Mouse (Mus musculus) MEL (cell line): ENCODE results near the gene Nr1h4. TPM values are rescaled to one million over a fixed set of nuclear protein-coding genes. Genes with fewer than 3 reads are reported as not detected.
A peak's percentile ranks its signal among the peaks of the same experiment; 100 is the strongest.

Experiments used
- DNase-seq: peaks from one replicate; pipeline ENCODE4 v3.0.0; 2011; ENCODE audit warnings: low read depth, low spot score
- H3K27ac ChIP-seq: 2 replicates; pipeline ENCODE4 v1.5.1; 2012; ENCODE audit warnings: low read depth, mild to moderate bottlenecking, control low read depth, low read length, moderate library complexity; ENCODE audit not compliant: control insufficient read depth
- H3K27me3 ChIP-seq, 2 experiments: fragments of 150-350 bp in 1 of 2; sonication (generic) in 1 of 2; 2 replicates each; pipeline ENCODE4 v1.6.1; 2012; ENCODE audit warnings: low read length in 2 of 2, mild to moderate bottlenecking in 2 of 2, improper control_type of control experiment in 1 of 2, moderate library complexity in 1 of 2; ENCODE audit not compliant: insufficient read depth in 2 of 2, control insufficient read depth in 1 of 2
- H3K36me3 ChIP-seq, 2 experiments: 2 replicates each; pipeline ENCODE4 v1.6.1; 2012 to 2014; ENCODE audit warnings: low read length in 2 of 2, improper control_type of control experiment in 1 of 2, inconsistent platforms in 1 of 2, mild to moderate bottlenecking in 1 of 2; ENCODE audit not compliant: insufficient read depth in 2 of 2, control insufficient read depth in 1 of 2
- H3K4me1 ChIP-seq, 2 experiments: fragments of 150-350 bp in 1 of 2; sonication (generic) in 1 of 2; 2 replicates each; pipeline ENCODE4 v1.6.1; 2012; ENCODE audit warnings: low read length in 2 of 2, improper control_type of control experiment in 1 of 2, mild to moderate bottlenecking in 1 of 2; ENCODE audit not compliant: insufficient read depth in 2 of 2, control insufficient read depth in 1 of 2
- H3K4me3 ChIP-seq, 2 experiments: fragments of 150-350 bp in 1 of 2; sonication (generic) in 1 of 2; 2 replicates each; pipeline ENCODE4 v1.5.1; 2012; ENCODE audit warnings: low read depth in 2 of 2, low read length in 2 of 2, mild to moderate bottlenecking in 2 of 2, moderate library complexity in 2 of 2, control low read depth in 1 of 2, improper control_type of control experiment in 1 of 2; ENCODE audit not compliant: control insufficient read depth in 1 of 2, insufficient read depth in 1 of 2
- H3K79me2 ChIP-seq: 2 replicates; pipeline ENCODE4 v1.6.1; 2012; ENCODE audit warnings: mild to moderate bottlenecking, low read length, moderate library complexity; ENCODE audit not compliant: control insufficient read depth, poor library complexity, insufficient read depth
- H3K9ac ChIP-seq: 2 replicates; pipeline ENCODE4 v1.6.1; 2012; ENCODE audit warnings: low read depth, mild to moderate bottlenecking, control low read depth, low read length, moderate library complexity; ENCODE audit not compliant: control insufficient read depth, poor library complexity, severe bottlenecking
- H3K9me3 ChIP-seq: fragments of 150-350 bp; sonication (generic); replicated peaks from 2 replicates; pipeline ENCODE4 v1.6.1; 2012; ENCODE audit warnings: mild to moderate bottlenecking, low read length, improper control_type of control experiment, moderate library complexity; ENCODE audit not compliant: insufficient read depth
- BHLHE40 ChIP-seq: IDR thresholded peaks from 2 replicates; pipeline ENCODE4 v1.6.1; 2012; ENCODE audit warnings: low read depth, mild to moderate bottlenecking, inconsistent platforms, low read length, improper control_type of control experiment, borderline replicate concordance
- CHD1 ChIP-seq: IDR thresholded peaks from 2 replicates; pipeline ENCODE4 v1.6.1; 2012; ENCODE audit warnings: low read depth, mild to moderate bottlenecking, inconsistent platforms, low read length, improper control_type of control experiment
- CHD2 ChIP-seq: IDR thresholded peaks from 2 replicates; pipeline ENCODE4 v1.6.1; 2011; ENCODE audit warnings: low read length, improper control_type of control experiment
- CTCF ChIP-seq, 3 experiments: IDR thresholded peaks in 2 of 3; conservative IDR thresholded peaks in 1 of 3; 2 replicates each; pipeline ENCODE4 v1.5.1; 2011 to 2012; ENCODE audit warnings: low read length in 3 of 3, low read depth in 2 of 3, mild to moderate bottlenecking in 2 of 3, improper control_type of control experiment in 1 of 3, inconsistent platforms in 1 of 3, mixed read lengths in 1 of 3, moderate library complexity in 1 of 3; ENCODE audit not compliant: control insufficient read depth in 1 of 3, insufficient read depth in 1 of 3, poor library complexity in 1 of 3, severe bottlenecking in 1 of 3
- ELF1 ChIP-seq: IDR thresholded peaks from 2 replicates; pipeline ENCODE4 v1.6.1; 2014; ENCODE audit warnings: low read depth, mild to moderate bottlenecking, inconsistent platforms, low read length, improper control_type of control experiment, moderate library complexity
- EP300 ChIP-seq, 2 experiments: IDR thresholded peaks; 2 replicates each; pipeline ENCODE4 v1.6.1; 2011; ENCODE audit warnings: improper control_type of control experiment in 2 of 2, low read length in 2 of 2, low read depth in 1 of 2, mild to moderate bottlenecking in 1 of 2
- ETS1 ChIP-seq: IDR thresholded peaks from 2 replicates; pipeline ENCODE4 v1.6.1; 2012; ENCODE audit warnings: low read depth, mild to moderate bottlenecking, inconsistent platforms, low read length, improper control_type of control experiment, moderate library complexity
- GABPA ChIP-seq: IDR thresholded peaks from 2 replicates; pipeline ENCODE4 v1.6.1; 2012; ENCODE audit warnings: low read depth, mild to moderate bottlenecking, inconsistent platforms, low read length, improper control_type of control experiment, moderate library complexity
- GATA1 ChIP-seq: IDR thresholded peaks from 2 replicates; pipeline ENCODE4 v1.6.1; 2011; ENCODE audit warnings: low read depth, low read length, improper control_type of control experiment
- HCFC1 ChIP-seq: IDR thresholded peaks from 2 replicates; pipeline ENCODE4 v1.6.1; 2012; ENCODE audit warnings: low read depth, mild to moderate bottlenecking, inconsistent platforms, low read length, improper control_type of control experiment, moderate library complexity
- JUND ChIP-seq: IDR thresholded peaks from 2 replicates; pipeline ENCODE4 v1.6.1; 2011; ENCODE audit warnings: low read depth, mild to moderate bottlenecking, improper control_type of control experiment, low read length
- KAT2A ChIP-seq: conservative IDR thresholded peaks from 2 replicates; pipeline ENCODE4 v1.6.1; 2012; ENCODE audit warnings: low read depth, low read length, improper control_type of control experiment, inconsistent platforms
- MAFK ChIP-seq: IDR thresholded peaks from 2 replicates; pipeline ENCODE4 v1.6.1; 2011; ENCODE audit warnings: low read depth, mild to moderate bottlenecking, low read length, improper control_type of control experiment, borderline replicate concordance
- MAX ChIP-seq: IDR thresholded peaks from 2 replicates; pipeline ENCODE4 v1.6.1; 2011; ENCODE audit warnings: low read length, improper control_type of control experiment
- MEF2A ChIP-seq: IDR thresholded peaks from 2 replicates; pipeline ENCODE4 v1.6.1; 2014; ENCODE audit warnings: low read depth, mild to moderate bottlenecking, inconsistent platforms, low read length, improper control_type of control experiment; ENCODE audit not compliant: poor library complexity, insufficient replicate concordance, severe bottlenecking; ENCODE audit errors: extremely low read depth
- MXI1 ChIP-seq: IDR thresholded peaks from 2 replicates; pipeline ENCODE4 v1.6.1; 2011; ENCODE audit warnings: mild to moderate bottlenecking, low read depth, low read length, improper control_type of control experiment
- MYB ChIP-seq: IDR thresholded peaks from 2 replicates; pipeline ENCODE4 v1.6.1; 2011; ENCODE audit warnings: mild to moderate bottlenecking, low read depth, low read length, improper control_type of control experiment
- MYC ChIP-seq: IDR thresholded peaks from 2 replicates; pipeline ENCODE4 v1.6.1; 2011; ENCODE audit warnings: low read depth, mild to moderate bottlenecking, low read length, improper control_type of control experiment, moderate library complexity
- NELFE ChIP-seq: IDR thresholded peaks from 2 replicates; pipeline ENCODE4 v1.6.1; 2011; ENCODE audit warnings: low read depth, low read length, improper control_type of control experiment
- NRF1 ChIP-seq: IDR thresholded peaks from 2 replicates; pipeline ENCODE4 v1.6.1; 2014; ENCODE audit warnings: low read depth, mild to moderate bottlenecking, inconsistent platforms, low read length, improper control_type of control experiment, moderate library complexity; ENCODE audit not compliant: poor library complexity, insufficient read depth, severe bottlenecking
- POLR2A ChIP-seq, 2 experiments: IDR thresholded peaks; 2 replicates each; pipeline ENCODE4 v1.6.1; 2011 to 2012; ENCODE audit warnings: low read length in 2 of 2, mild to moderate bottlenecking in 2 of 2, control low read depth in 1 of 2, improper control_type of control experiment in 1 of 2, low read depth in 1 of 2, moderate library complexity in 1 of 2; ENCODE audit not compliant: control insufficient read depth in 1 of 2, insufficient read depth in 1 of 2, poor library complexity in 1 of 2
- POLR2AphosphoS2 ChIP-seq: IDR thresholded peaks from 2 replicates; pipeline ENCODE4 v1.6.1; 2011; ENCODE audit warnings: low read length, improper control_type of control experiment
- POLR2AphosphoS5 ChIP-seq: IDR thresholded peaks from 2 replicates; pipeline ENCODE4 v1.6.1; 2012; ENCODE audit warnings: low read depth, borderline replicate concordance, mild to moderate bottlenecking, inconsistent platforms, low read length, moderate library complexity, mixed read lengths
- RAD21 ChIP-seq: IDR thresholded peaks from 2 replicates; pipeline ENCODE4 v1.6.1; 2011; ENCODE audit warnings: mild to moderate bottlenecking, low read depth, low read length, improper control_type of control experiment
- RCOR1 ChIP-seq: IDR thresholded peaks from 2 replicates; pipeline ENCODE4 v1.6.1; 2012; ENCODE audit warnings: low read depth, mild to moderate bottlenecking, inconsistent platforms, low read length, improper control_type of control experiment
- SIN3A ChIP-seq: IDR thresholded peaks from 2 replicates; pipeline ENCODE4 v1.6.1; 2012; ENCODE audit warnings: low read length, improper control_type of control experiment, inconsistent platforms
- SMC3 ChIP-seq: IDR thresholded peaks from 2 replicates; pipeline ENCODE4 v1.6.1; 2011; ENCODE audit warnings: low read depth, low read length, improper control_type of control experiment
- TAL1 ChIP-seq: IDR thresholded peaks from 2 replicates; pipeline ENCODE4 v1.6.1; 2012; ENCODE audit warnings: mild to moderate bottlenecking, inconsistent platforms, low read length, moderate library complexity, mixed read lengths
- TBP ChIP-seq: IDR thresholded peaks from 2 replicates; pipeline ENCODE4 v1.8.0; 2011; ENCODE audit warnings: low read depth, low read length, improper control_type of control experiment
- UBTF ChIP-seq: IDR thresholded peaks from 2 replicates; pipeline ENCODE4 v1.6.1; 2012; ENCODE audit warnings: low read depth, mild to moderate bottlenecking, inconsistent platforms, low read length, improper control_type of control experiment, moderate library complexity, borderline replicate concordance; ENCODE audit not compliant: insufficient read depth
- USF1 ChIP-seq: IDR thresholded peaks from 2 replicates; pipeline ENCODE4 v1.6.1; 2014; ENCODE audit warnings: low read depth, mild to moderate bottlenecking, inconsistent platforms, low read length, improper control_type of control experiment, moderate library complexity
- USF2 ChIP-seq, 2 experiments: IDR thresholded peaks; 2 replicates each; pipeline ENCODE4 v1.6.1; 2011 to 2012; ENCODE audit warnings: improper control_type of control experiment in 2 of 2, low read length in 2 of 2, borderline replicate concordance in 1 of 2, inconsistent platforms in 1 of 2, low read depth in 1 of 2, mild to moderate bottlenecking in 1 of 2; ENCODE audit not compliant: insufficient read depth in 1 of 2
- ZC3H11A ChIP-seq: IDR thresholded peaks from 2 replicates; pipeline ENCODE4 v1.6.1; 2012; ENCODE audit warnings: low read depth, mild to moderate bottlenecking, inconsistent platforms, low read length, improper control_type of control experiment
- ZKSCAN1 ChIP-seq: IDR thresholded peaks from 2 replicates; pipeline ENCODE4 v1.6.1; 2012; ENCODE audit warnings: low read depth, mild to moderate bottlenecking, inconsistent platforms, low read length, improper control_type of control experiment, moderate library complexity
- ZMIZ1 ChIP-seq: IDR thresholded peaks from 2 replicates; pipeline ENCODE4 v1.6.1; 2012; ENCODE audit warnings: low read depth, mild to moderate bottlenecking, inconsistent platforms, low read length, improper control_type of control experiment, moderate library complexity
- ZNF384 ChIP-seq: IDR thresholded peaks from 2 replicates; pipeline ENCODE4 v1.6.1; 2012; ENCODE audit warnings: low read depth, mild to moderate bottlenecking, inconsistent platforms, low read length, improper control_type of control experiment
- polyA plus RNA-seq, 2 experiments: library from polyadenylated mRNA; stranded (reverse) in 1 of 2; unstranded in 1 of 2; fragments of >175 nt in 1 of 2; fragments of >200 nt in 1 of 2; gene quantifications; 2 replicates each; pipeline versions ENCODE4 v1.2.1 to v1.2.4; 2012; ENCODE audit warnings: low replicate concordance in 2 of 2, low read depth in 1 of 2; ENCODE audit not compliant: insufficient read length in 2 of 2, insufficient read depth in 1 of 2, missing spikeins in 1 of 2
- total RNA-seq: library from RNA; depleted of rRNA; stranded (reverse); fragments of 300-350 nt; gene quantifications from 2 replicates; pipeline ENCODE4 v1.2.3, GENCODE M21; 2012

Gene Nr1h4
- total and polyA plus RNA-seq, 3 experiments: not detected

DNA sequence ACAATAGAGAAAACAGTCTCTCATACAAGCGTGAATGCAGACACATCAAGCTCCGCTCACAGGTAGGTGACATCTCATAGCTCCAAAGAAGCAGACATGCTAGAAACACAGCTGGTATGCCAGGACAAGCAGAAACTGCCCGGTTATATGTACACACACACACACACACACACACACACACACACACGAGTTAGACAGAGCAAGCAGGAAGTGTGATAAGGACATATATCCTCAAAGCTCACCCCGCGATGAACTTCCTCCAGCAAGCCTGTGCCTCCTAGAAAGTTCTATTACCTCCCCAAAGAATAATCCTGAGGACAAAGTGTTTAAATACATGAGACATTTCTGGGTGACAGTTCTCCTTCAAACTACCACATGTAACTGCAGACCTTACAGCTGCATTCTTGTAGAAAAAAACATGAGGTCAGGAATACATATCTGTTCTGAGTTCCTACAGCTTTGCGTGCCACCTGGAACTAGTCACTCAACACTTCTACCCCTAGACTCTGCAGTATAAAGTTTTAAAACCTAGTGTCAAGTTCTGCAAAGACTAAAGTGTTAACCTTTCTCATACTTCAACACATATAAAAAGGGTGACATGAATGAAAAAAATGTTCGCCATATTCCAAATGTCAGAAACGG is 11.5 kb downstream of the Nr1h4 start:
- DNase-seq: peak; percentile 81
- Histone ChIP-seq H3K9ac (no peak overlapping the region), H3K79me2 (no peaks in the 10 kb centered on the region), H3K27me3 (no peaks in the 10 kb centered on the region), H3K36me3 (peaks cover 0 to 3% of the 10 kb centered on the region in 2 experiments; a peak in 2 of 4 replicates), H3K9me3 (no peaks in the 10 kb centered on the region), H3K4me1 (peaks cover 5 to 6% of the 10 kb centered on the region in 2 experiments; a peak in 3 of 4 replicates), H3K27ac (no peak overlapping the region), H3K4me3 (no peak overlapping the region)
- no peak for TF ChIP-seq NRF1
- TF ChIP-seq POLR2AphosphoS2: no peak
- no peak for TF ChIP-seq CHD2
- TF ChIP-seq RAD21: no peak
- peak; percentile 69; the same call in 1 of the 2 replicates for TF ChIP-seq RCOR1
- no peak for TF ChIP-seq MAX
- no peak for TF ChIP-seq ZNF384
- no peak for TF ChIP-seq NELFE
- no peak for TF ChIP-seq TAL1
- TF ChIP-seq ETS1: peak; percentile 84
- TF ChIP-seq MAFK: 0 out of 2 replicates have a peak, but pooled peaks have one; percentile 12
- no peak for TF ChIP-seq SMC3
- TF ChIP-seq GATA1: peak; percentile 87
- peak; percentile 63; the same call in 1 of the 2 replicates for TF ChIP-seq SIN3A
- no peak for TF ChIP-seq USF1
- TF ChIP-seq HCFC1: 0 out of 2 replicates have a peak, but pooled peaks have one; percentile 27
- TF ChIP-seq UBTF: no peak
- no peak for TF ChIP-seq USF2 (IDR thresholded peaks at IDR 0.05; ENCODE audit: borderline replicate concordance in 1 of 2, insufficient read depth in 1 of 2, low read depth in 1 of 2, low read length in 2 of 2)
- no peak for TF ChIP-seq KAT2A
- no peak for TF ChIP-seq POLR2A (IDR thresholded peaks at IDR 0.05; ENCODE audit: control insufficient read depth in 1 of 2, insufficient read depth in 1 of 2, low read depth in 1 of 2, low read length in 2 of 2, poor library complexity in 1 of 2)
- peak; percentile 21; the same call in 1 of the 2 replicates for TF ChIP-seq MEF2A
- TF ChIP-seq MYC: peak; percentile 48; the same call in 1 of the 2 replicates
- TF ChIP-seq BHLHE40: peak; percentile 58; the same call in 1 of the 2 replicates
- peak; percentile 40; the same call in 1 of the 2 replicates for TF ChIP-seq ZKSCAN1
- TF ChIP-seq MXI1: peak; percentile 44; the same call in 1 of the 2 replicates
- TF ChIP-seq ELF1: peak; percentile 83
- TF ChIP-seq ZC3H11A: no peak
- TF ChIP-seq CTCF (IDR thresholded peaks at IDR 0.05 in 2 of 3, conservative IDR thresholded peaks at IDR 0.05 in 1 of 3; ENCODE audit: control insufficient read depth in 1 of 3, insufficient read depth in 1 of 3, low read depth in 2 of 3, low read length in 3 of 3, poor library complexity in 1 of 3, severe bottlenecking in 1 of 3): no peak
- no peak for TF ChIP-seq TBP
- 0 out of 2 replicates have a peak, but pooled peaks have one; percentile 28 for TF ChIP-seq JUND
- TF ChIP-seq GABPA: no peak
- TF ChIP-seq EP300 (IDR thresholded peaks at IDR 0.05; ENCODE audit: low read depth in 1 of 2, low read length in 2 of 2): peak; percentile 87 to 95
- no peak for TF ChIP-seq POLR2AphosphoS5
- no peak for TF ChIP-seq CHD1
- no peak for TF ChIP-seq ZMIZ1
- TF ChIP-seq MYB: no peak
